Mouse (Mus musculus): Measurements from ENCODE around the gene Ptprt. TPM values are rescaled to one million over a fixed set of nuclear protein-coding genes. Genes with fewer than 3 reads are reported as not detected.

Gene Ptprt
- polyA plus RNA-seq, 1 experiment from 2014 or later: 3.2 TPM

- no peak overlapping the region for H3K4me3 ChIP-seq (replicated peaks)
- no peaks in the 10 kb centered on the region for H3K9me3 ChIP-seq (replicated peaks)
- no peaks in the 10 kb centered on the region for H3K27me3 ChIP-seq
- ATAC-seq (replicated peaks; ENCODE audit: low FRiP score): no peak
- H3K4me2 ChIP-seq: no peak overlapping the region
- 64% methylated on average over 4 of the region's 4 CpGs for WGBS
- no peaks in the 10 kb centered on the region for H3K4me1 ChIP-seq
- no peak overlapping the region for H3K9ac ChIP-seq
- H3K36me3 ChIP-seq: no peaks in the 10 kb centered on the region
- H3K27ac ChIP-seq: no peak overlapping the region
Measured at GRCm38 (mm10) chr2:162035615-162036014, 625.3 kb downstream of the Ptprt start.

GRCm38 (mm10) chr2:162031636-162032035 lies 629.3 kb downstream of the Ptprt start:
- Histone ChIP-seq H3K27ac (no peak overlapping the region), H3K4me3 (replicated peaks) (no peak overlapping the region), H3K4me2 (no peak overlapping the region), H3K9me3 (replicated peaks) (no peaks in the 10 kb centered on the region), H3K9ac (no peak overlapping the region), H3K4me1 (no peaks in the 10 kb centered on the region), H3K36me3 (no peaks in the 10 kb centered on the region), H3K27me3 (no peaks in the 10 kb centered on the region)
- WGBS: 61% methylated on average over 4 of the region's 4 CpGs
- no peak for ATAC-seq (replicated peaks; ENCODE audit: low FRiP score)

- Histone ChIP-seq H3K4me2 (no peak overlapping the region), H3K36me3 (no peaks in the 10 kb centered on the region), H3K4me3 (replicated peaks) (no peak overlapping the region), H3K27me3 (no peaks in the 10 kb centered on the region), H3K9me3 (replicated peaks) (no peaks in the 10 kb centered on the region), H3K4me1 (no peaks in the 10 kb centered on the region), H3K9ac (no peak overlapping the region), H3K27ac (no peak overlapping the region)
- no peak for ATAC-seq (replicated peaks; ENCODE audit: low FRiP score)
- 66% methylated on average over 7 of the region's 7 CpGs for WGBS
Measured at GRCm38 (mm10) chr2:162001016-162001415, 659.9 kb downstream of the Ptprt start.

- WGBS: 81% methylated on average over 3 of the region's 3 CpGs
- H3K9ac ChIP-seq: no peak overlapping the region
- no peaks in the 10 kb centered on the region for H3K27me3 ChIP-seq
- H3K9me3 ChIP-seq (replicated peaks): no peaks in the 10 kb centered on the region
- H3K36me3 ChIP-seq: no peaks in the 10 kb centered on the region
- H3K4me3 ChIP-seq (replicated peaks): no peak overlapping the region
- no peak overlapping the region for H3K27ac ChIP-seq
- H3K4me1 ChIP-seq: no peaks in the 10 kb centered on the region
- H3K4me2 ChIP-seq: no peak overlapping the region
- no peak for ATAC-seq (replicated peaks; ENCODE audit: low FRiP score)
Measured at GRCm38 (mm10) chr2:161982311-161982710, 678.6 kb downstream of the Ptprt start.

GRCm38 (mm10) chr2:161961179-161962163 lies 699.5 kb downstream of the Ptprt start:
- ATAC-seq (replicated peaks; ENCODE audit: low FRiP score): no peak
- WGBS: 82% methylated on average over 7 of the region's 7 CpGs
- H3K4me2 ChIP-seq: no peak overlapping the region

GRCm38 (mm10) chr2:161945424-161945823 lies 715.5 kb downstream of the Ptprt start:
- no peaks in the 10 kb centered on the region for H3K4me1 ChIP-seq
- no peak for ATAC-seq (replicated peaks; ENCODE audit: low FRiP score)
- H3K9ac ChIP-seq: no peak overlapping the region
- no peak overlapping the region for H3K4me3 ChIP-seq (replicated peaks)
- no peaks in the 10 kb centered on the region for H3K9me3 ChIP-seq (replicated peaks)
- no peaks in the 10 kb centered on the region for H3K27me3 ChIP-seq
- no peaks in the 10 kb centered on the region for H3K36me3 ChIP-seq
- H3K4me2 ChIP-seq: no peak overlapping the region
- WGBS: 93% methylated on average over 6 of the region's 6 CpGs
- H3K27ac ChIP-seq: no peak overlapping the region

More at GRCm38 (mm10) chr2:161961179-161962163, 699.5 kb downstream of the Ptprt start:
- H3K27me3 ChIP-seq: no peaks in the 10 kb centered on the region
- H3K9me3 ChIP-seq (replicated peaks): no peaks in the 10 kb centered on the region
- H3K4me1 ChIP-seq: no peaks in the 10 kb centered on the region
- no peak overlapping the region for H3K4me3 ChIP-seq (replicated peaks)
- H3K27ac ChIP-seq: no peak overlapping the region
- H3K9ac ChIP-seq: no peak overlapping the region
- no peaks in the 10 kb centered on the region for H3K36me3 ChIP-seq

GRCm38 (mm10) chr2:161944689-161945088 lies 716.3 kb downstream of the Ptprt start:
- H3K4me1 ChIP-seq: no peaks in the 10 kb centered on the region
- ATAC-seq (replicated peaks; ENCODE audit: low FRiP score): no peak
- no peak overlapping the region for H3K4me3 ChIP-seq (replicated peaks)
- H3K9me3 ChIP-seq (replicated peaks): no peaks in the 10 kb centered on the region
- H3K27me3 ChIP-seq: no peaks in the 10 kb centered on the region
- H3K9ac ChIP-seq: no peak overlapping the region
- H3K27ac ChIP-seq: no peak overlapping the region
- WGBS: 88% methylated on average over 4 of the region's 4 CpGs
- H3K4me2 ChIP-seq: no peak overlapping the region
- H3K36me3 ChIP-seq: no peaks in the 10 kb centered on the region

GRCm38 (mm10) chr2:161941991-161942390 lies 719.0 kb downstream of the Ptprt start:
- H3K4me2 ChIP-seq: no peak overlapping the region
- no peak overlapping the region for H3K9ac ChIP-seq
- no peaks in the 10 kb centered on the region for H3K4me1 ChIP-seq
- H3K9me3 ChIP-seq (replicated peaks): no peaks in the 10 kb centered on the region
- ATAC-seq (replicated peaks; ENCODE audit: low FRiP score): no peak
- no peak overlapping the region for H3K4me3 ChIP-seq (replicated peaks)
- no peaks in the 10 kb centered on the region for H3K36me3 ChIP-seq
- WGBS: 80% methylated on average over 2 of the region's 2 CpGs
- no peak overlapping the region for H3K27ac ChIP-seq
- no peaks in the 10 kb centered on the region for H3K27me3 ChIP-seq

- H3K36me3 ChIP-seq: no peaks in the 10 kb centered on the region
- H3K4me3 ChIP-seq (replicated peaks): no peak overlapping the region
- H3K4me1 ChIP-seq: no peaks in the 10 kb centered on the region
- no peak overlapping the region for H3K9ac ChIP-seq
- no peak overlapping the region for H3K27ac ChIP-seq
- H3K9me3 ChIP-seq (replicated peaks): no peaks in the 10 kb centered on the region
- WGBS: 86% methylated on average over 7 of the region's 7 CpGs
- no peaks in the 10 kb centered on the region for H3K27me3 ChIP-seq
- ATAC-seq (replicated peaks; ENCODE audit: low FRiP score): no peak
- H3K4me2 ChIP-seq: no peak overlapping the region
Measured at GRCm38 (mm10) chr2:161907214-161907613, 753.7 kb downstream of the Ptprt start.

- no peaks in the 10 kb centered on the region for H3K27me3 ChIP-seq
- H3K4me1 ChIP-seq: no peaks in the 10 kb centered on the region
- no peaks in the 10 kb centered on the region for H3K9me3 ChIP-seq (replicated peaks)
- no peak overlapping the region for H3K4me2 ChIP-seq
- H3K27ac ChIP-seq: no peak overlapping the region
- WGBS: 90% methylated on average over 3 of the region's 3 CpGs
- no peak overlapping the region for H3K9ac ChIP-seq
- ATAC-seq (replicated peaks; ENCODE audit: low FRiP score): no peak
- H3K4me3 ChIP-seq (replicated peaks): no peak overlapping the region
- H3K36me3 ChIP-seq: no peaks in the 10 kb centered on the region
Measured at GRCm38 (mm10) chr2:161902196-161902595, 758.8 kb downstream of the Ptprt start.

GRCm38 (mm10) chr2:161884446-161884845 lies 776.5 kb downstream of the Ptprt start:
- H3K4me3 ChIP-seq (replicated peaks): no peak overlapping the region
- 91% methylated on average over 4 of the region's 4 CpGs for WGBS
- H3K9me3 ChIP-seq (replicated peaks): no peaks in the 10 kb centered on the region
- no peaks in the 10 kb centered on the region for H3K4me1 ChIP-seq
- no peak overlapping the region for H3K9ac ChIP-seq
- H3K36me3 ChIP-seq: no peaks in the 10 kb centered on the region
- no peak for ATAC-seq (replicated peaks; ENCODE audit: low FRiP score)
- H3K27ac ChIP-seq: no peak overlapping the region
- H3K4me2 ChIP-seq: no peak overlapping the region
- H3K27me3 ChIP-seq: no peaks in the 10 kb centered on the region

- Histone ChIP-seq H3K27me3 (no peaks in the 10 kb centered on the region), H3K9ac (no peak overlapping the region), H3K27ac (no peak overlapping the region), H3K4me1 (no peaks in the 10 kb centered on the region), H3K36me3 (no peaks in the 10 kb centered on the region), H3K4me2 (no peak overlapping the region), H3K9me3 (replicated peaks) (no peaks in the 10 kb centered on the region), H3K4me3 (replicated peaks) (no peak overlapping the region)
- ATAC-seq (replicated peaks; ENCODE audit: low FRiP score): no peak
- 75% methylated on average over 4 of the region's 4 CpGs for WGBS
Measured at GRCm38 (mm10) chr2:161882580-161882979, 778.4 kb downstream of the Ptprt start.
